Mouse (Mus musculus) c-Kit-positive CD71-positive TER-119-negative erythroid progenitor cells, embryonic 14.5 days (primary cell): Measurements from ENCODE around the gene Dedd.
A peak's percentile ranks its signal among the peaks of the same experiment; 100 is the strongest.
"Not testable (repeated sequence)": the region's sequence is repeated elsewhere in the genome, so short reads cannot be mapped to it uniquely, and the experiment has no call there.

ENCODE experiments used
- DNase-seq: peaks from one replicate; pipeline ENCODE4 v3.0.0-alpha.2; 2013; ENCODE audit warnings: low read depth

Gene Dedd

GRCm38 (mm10) chr1:171319748-171320147 is 9.2 kb upstream of the Dedd start:
- DNase-seq, result no peak

- no peak for DNase-seq
Measured at GRCm38 (mm10) chr1:171320151-171320550, 8.8 kb upstream of the Dedd start.

- DNase-seq, result no peak
Measured at GRCm38 (mm10) chr1:171321415-171321814, 7.5 kb upstream of the Dedd start.

GRCm38 (mm10) chr1:171322012-171322411 is 6.9 kb upstream of the Dedd start:
- DNase-seq, result no peak

GRCm38 (mm10) chr1:171325571-171325970 is 3.4 kb upstream of the Dedd start:
- no peak for DNase-seq

GRCm38 (mm10) chr1:171326588-171326987 is 2.4 kb upstream of the Dedd start:
- DNase-seq, result not testable (repeated sequence)

- no peak for DNase-seq
Measured at GRCm38 (mm10) chr1:171328244-171328643, 701 bp upstream of the Dedd start.

GRCm38 (mm10) chr1:171329433-171330215 is 679 bp downstream of the Dedd start:
- no peak for DNase-seq

GRCm38 (mm10) chr1:171330216-171330560 is 1.2 kb downstream of the Dedd start:
- no peak for DNase-seq

GRCm38 (mm10) chr1:171342262-171343207 is 13.6 kb downstream of the Dedd start:
- DNase-seq, result no peak

- DNase-seq, result no peak
Measured at GRCm38 (mm10) chr1:171343922-171344677, 15.2 kb downstream of the Dedd start.

GRCm38 (mm10) chr1:171344715-171345114 is 15.8 kb downstream of the Dedd start:
- no peak for DNase-seq

GRCm38 (mm10) chr1:171345225-171346094 is 16.5 kb downstream of the Dedd start, which contains the start of the genes Nit1 and Pfdn2:
Nit1 (minus strand) TSS chr1:171345646.
Pfdn2 (plus strand) TSS chr1:171345670.
- DNase-seq, result peak; percentile 87

- DNase-seq, result no peak
Measured at GRCm38 (mm10) chr1:171346095-171346450, 17.1 kb downstream of the Dedd start.

- no peak for DNase-seq
Measured at GRCm38 (mm10) chr1:171348665-171349064, 19.7 kb downstream of the Dedd start.

GRCm38 (mm10) chr1:171349210-171349609 is 20.3 kb downstream of the Dedd start:
- no peak for DNase-seq

- no peak for DNase-seq
Measured at GRCm38 (mm10) chr1:171355812-171356340, 26.9 kb downstream of the Dedd start.

- DNase-seq, result no peak
Measured at GRCm38 (mm10) chr1:171356814-171357213, 27.9 kb downstream of the Dedd start.

- DNase-seq, result no peak
Measured at GRCm38 (mm10) chr1:171358421-171358820, 29.5 kb downstream of the Dedd start.

- no peak for DNase-seq
Measured at GRCm38 (mm10) chr1:171360253-171360652, 31.3 kb downstream of the Dedd start.

GRCm38 (mm10) chr1:171360656-171361055 is 31.7 kb downstream of the Dedd start, which contains the start of gene Klhdc9:
Klhdc9 (minus strand) TSS chr1:171360798.
- DNase-seq, result peak; percentile 88
